Mouse (Mus musculus) ovary, postnatal 14 days (tissue): Measurements from ENCODE around the gene H2al1h.
"Not testable (repeated sequence)": the region's sequence is repeated elsewhere in the genome, so short reads cannot be mapped to it uniquely, and the experiment has no call there.

ENCODE experiments used
- DNase-seq: peaks from one replicate; pipeline ENCODE4 v3.0.0; 2022; ENCODE audit warnings: low spot score

The H2al1h gene

GRCm38 (mm10) chrX:11321192-11321591 is at the start of gene H2al1h:
TSS of gene H2al1h (plus strand) at chrX:11321492.
- DNase-seq, result not testable (repeated sequence)

- DNase-seq, result no peak
Observed at GRCm38 (mm10) chrX:11273190-11273589, 48.1 kb upstream of the H2al1h start.

- DNase-seq, result no peak
Observed at GRCm38 (mm10) chrX:11277083-11277482, 44.2 kb upstream of the H2al1h start.

GRCm38 (mm10) chrX:11280741-11281140 is 40.6 kb upstream of the H2al1h start:
- no peak for DNase-seq

- DNase-seq, result no peak
Observed at GRCm38 (mm10) chrX:11288306-11288882, 32.9 kb upstream of the H2al1h start.

- DNase-seq, result no peak
Observed at GRCm38 (mm10) chrX:11289244-11289643, 32.0 kb upstream of the H2al1h start.

- DNase-seq, result not testable (repeated sequence)
Observed at GRCm38 (mm10) chrX:11298957-11299356, 22.3 kb upstream of the H2al1h start, which contains the start of gene H2al1a. TSS of gene H2al1a (plus strand) at chrX:11299257.

- not testable (repeated sequence) for DNase-seq
Observed at GRCm38 (mm10) chrX:11302132-11302531, 19.2 kb upstream of the H2al1h start, which contains the start of gene H2al1b. TSS of gene H2al1b (plus strand) at chrX:11302432.

- DNase-seq, result not testable (repeated sequence)
Observed at GRCm38 (mm10) chrX:11305355-11305754, 15.9 kb upstream of the H2al1h start, which contains the start of gene H2al1c. TSS of gene H2al1c (plus strand) at chrX:11305655.

GRCm38 (mm10) chrX:11308524-11308923 is 12.8 kb upstream of the H2al1h start, which contains the start of gene H2al1d:
TSS of gene H2al1d (plus strand) at chrX:11308824.
- not testable (repeated sequence) for DNase-seq

- not testable (repeated sequence) for DNase-seq
Observed at GRCm38 (mm10) chrX:11311634-11312033, 9.7 kb upstream of the H2al1h start, which contains the start of gene H2al1e. TSS of gene H2al1e (plus strand) at chrX:11311934.

GRCm38 (mm10) chrX:11314858-11315257 is 6.4 kb upstream of the H2al1h start, which contains the start of gene H2al1f:
TSS of gene H2al1f (plus strand) at chrX:11315158.
- DNase-seq, result not testable (repeated sequence)

GRCm38 (mm10) chrX:11317956-11318355 is 3.3 kb upstream of the H2al1h start, which contains the start of gene H2al1g:
TSS of gene H2al1g (plus strand) at chrX:11318256.
- not testable (repeated sequence) for DNase-seq

GRCm38 (mm10) chrX:11324359-11324758 is 3.1 kb downstream of the H2al1h start, which contains the start of gene H2al1i:
TSS of gene H2al1i (plus strand) at chrX:11324659.
- not testable (repeated sequence) for DNase-seq

GRCm38 (mm10) chrX:11327522-11327921 is 6.2 kb downstream of the H2al1h start, which contains the start of gene H2al1j:
TSS of gene H2al1j (plus strand) at chrX:11327822.
- not testable (repeated sequence) for DNase-seq

- no peak for DNase-seq
Observed at GRCm38 (mm10) chrX:11345762-11346161, 24.5 kb downstream of the H2al1h start.

GRCm38 (mm10) chrX:11346756-11347155 is 25.5 kb downstream of the H2al1h start:
- no peak for DNase-seq

- no peak for DNase-seq
Observed at GRCm38 (mm10) chrX:11360823-11361222, 39.5 kb downstream of the H2al1h start.

- no peak for DNase-seq
Observed at GRCm38 (mm10) chrX:11361261-11361660, 40.0 kb downstream of the H2al1h start.

- no peak for DNase-seq
Observed at GRCm38 (mm10) chrX:11363890-11364289, 42.6 kb downstream of the H2al1h start.

- no peak for DNase-seq
Observed at GRCm38 (mm10) chrX:11365151-11365550, 43.9 kb downstream of the H2al1h start.
